Mouse (Mus musculus): Measurements from ENCODE around the gene Plekhg1.

- TF ChIP-seq CTCF (IDR thresholded peaks at IDR 0.05; ENCODE audit: low read depth) = no peak
- no peak for TF ChIP-seq EP300 (optimal IDR thresholded peaks at IDR 0.05)
Measured at GRCm38 (mm10) chr10:3870828-3871227, 130.7 kb downstream of the Plekhg1 start.
